Mouse (Mus musculus) macrophage (primary cell): ENCODE measurements at regions not wholly inside any gene's neighbourhood (a gene's known extent, or its start where the extent isn't known, plus 50 kb on each side); places are given as distances from the start of the nearest gene placed in this dataset.

Experiments
- H3K27ac ChIP-seq: fragments of 350-480 bp; formaldehyde crosslinking; 2 replicates; pipeline ENCODE4 v1.9.0; 2021
- H3K36me3 ChIP-seq: fragments of 350-480 bp; formaldehyde crosslinking; 2 replicates; pipeline ENCODE4 v1.9.0; 2021; ENCODE audit errors: inconsistent target
- H3K4me3 ChIP-seq: fragments of 350-480 bp; formaldehyde crosslinking; 2 replicates; pipeline ENCODE4 v1.9.0; 2021; ENCODE audit errors: inconsistent target
- H3K79me2 ChIP-seq: fragments of 350-480 bp; formaldehyde crosslinking; 2 replicates; pipeline ENCODE4 v1.9.0; 2021; ENCODE audit errors: inconsistent target
- WGBS: methylation state at CpG from one replicate; pipeline ENCODE4 v1.1.7; 2026; ENCODE audit warnings: inconsistent platforms; ENCODE audit not compliant: missing documents; 5-methylcytosine and 5-hydroxymethylcytosine counted together

DNA sequence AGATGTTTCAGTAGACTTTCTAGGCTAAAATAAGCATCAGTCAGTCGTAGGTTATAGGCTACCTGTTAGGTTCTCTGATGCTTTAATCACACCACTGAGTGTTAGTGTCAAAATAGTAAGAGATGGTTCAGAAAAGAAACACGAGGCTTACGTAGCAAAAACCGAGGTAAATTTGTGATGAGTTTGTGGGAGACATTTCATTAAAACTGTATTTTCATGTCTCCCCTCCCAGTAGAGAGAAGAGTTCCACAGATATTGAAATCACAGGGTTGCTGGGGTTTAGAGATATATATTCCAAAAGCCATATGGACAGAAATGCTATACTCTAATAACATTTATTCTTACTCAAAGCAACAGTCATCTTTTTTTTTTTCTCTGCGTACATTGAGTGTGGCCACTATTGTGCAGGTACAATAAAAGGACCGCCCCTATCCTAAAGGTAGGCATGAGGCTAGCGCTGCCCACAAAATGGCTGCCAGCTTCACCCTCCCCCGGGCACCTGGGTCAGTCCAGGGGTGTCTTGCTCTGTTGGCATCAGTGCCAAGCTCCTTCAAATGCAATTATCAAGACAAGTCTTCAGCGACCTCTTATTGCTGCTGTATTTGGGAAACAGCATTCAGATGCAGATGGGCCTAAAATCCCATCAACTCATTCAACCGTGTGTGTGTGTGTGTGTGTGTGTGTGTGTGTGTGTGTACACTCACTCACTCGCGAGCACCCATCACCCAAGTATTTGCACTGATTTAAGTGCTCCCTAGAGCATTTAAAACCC, 147.4 kb upstream of the Lef1 start:
- WGBS: 81% methylated on average over 9 of the region's 12 CpGs
- H3K36me3 ChIP-seq: no peaks in the 10 kb centered on the region
- H3K4me3 ChIP-seq: no peak overlapping the region
- no peaks in the 10 kb centered on the region for H3K79me2 ChIP-seq
- no peak overlapping the region for H3K27ac ChIP-seq

- 84% methylated on average over 14 of the region's 14 CpGs for WGBS
- H3K36me3 ChIP-seq: no peaks in the 10 kb centered on the region
- no peak overlapping the region for H3K27ac ChIP-seq
- no peak overlapping the region for H3K4me3 ChIP-seq
- no peaks in the 10 kb centered on the region for H3K79me2 ChIP-seq
Observed at GRCm38 (mm10) chr3:130962151-130962633, 148.1 kb upstream of the Lef1 start.

DNA sequence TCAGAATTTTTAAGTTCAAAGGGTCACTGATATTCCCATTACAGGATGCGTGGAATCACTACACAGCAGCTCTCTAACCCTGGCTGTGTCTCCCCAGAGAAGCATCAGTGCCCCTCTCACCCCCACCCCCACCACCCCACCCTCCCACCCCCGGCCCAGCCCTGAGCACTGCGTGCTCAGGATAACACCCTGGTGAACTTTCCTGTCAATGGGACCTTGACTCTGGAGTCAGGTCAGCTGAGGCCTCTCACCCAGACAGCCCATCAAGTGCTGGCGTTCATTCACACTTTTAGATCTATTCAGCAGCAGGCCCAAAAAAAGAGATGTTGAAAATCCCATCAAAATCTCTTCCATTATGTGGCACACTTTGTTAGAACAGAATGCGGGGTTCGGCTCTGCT, 148.6 kb upstream of the Lef1 start:
- 87% methylated on average over 5 of the region's 6 CpGs for WGBS

GRCm38 (mm10) chr3:130955958-130956357, 154.3 kb upstream of the Lef1 start:
- no peaks in the 10 kb centered on the region for H3K79me2 ChIP-seq
- 91% methylated on average over 4 of the region's 4 CpGs for WGBS
- no peaks in the 10 kb centered on the region for H3K36me3 ChIP-seq

More for the DNA sequence above, 148.6 kb upstream of the Lef1 start:
- Histone ChIP-seq H3K36me3 (no peaks in the 10 kb centered on the region), H3K79me2 (no peaks in the 10 kb centered on the region), H3K4me3 (no peak overlapping the region), H3K27ac (no peak overlapping the region)

DNA sequence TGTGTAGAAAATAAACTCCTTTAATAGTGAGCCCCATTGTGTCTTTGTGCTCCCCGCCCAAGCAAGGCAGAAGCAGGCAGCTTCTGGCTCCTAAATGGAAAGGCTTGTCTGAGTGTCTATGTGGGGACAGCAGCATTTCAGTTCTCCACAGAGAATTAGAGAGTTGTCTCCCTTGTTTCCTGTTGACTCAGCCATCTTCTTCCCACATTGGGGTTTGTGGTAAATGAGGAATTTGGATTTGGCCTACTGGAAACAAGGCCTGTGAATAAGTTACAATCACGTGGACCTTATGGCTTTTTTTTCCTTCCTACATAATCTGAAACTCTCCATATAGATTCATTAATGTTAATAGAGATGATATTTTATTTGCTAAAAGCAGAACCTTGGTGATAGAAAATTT, 158.9 kb upstream of the Lef1 start:
- WGBS: 77% methylated on average over 2 of the region's 2 CpGs
- H3K27ac ChIP-seq: no peak overlapping the region

More at GRCm38 (mm10) chr3:130955958-130956357, 154.3 kb upstream of the Lef1 start:
- Histone ChIP-seq H3K4me3 (no peak overlapping the region), H3K27ac (no peak overlapping the region)

DNA sequence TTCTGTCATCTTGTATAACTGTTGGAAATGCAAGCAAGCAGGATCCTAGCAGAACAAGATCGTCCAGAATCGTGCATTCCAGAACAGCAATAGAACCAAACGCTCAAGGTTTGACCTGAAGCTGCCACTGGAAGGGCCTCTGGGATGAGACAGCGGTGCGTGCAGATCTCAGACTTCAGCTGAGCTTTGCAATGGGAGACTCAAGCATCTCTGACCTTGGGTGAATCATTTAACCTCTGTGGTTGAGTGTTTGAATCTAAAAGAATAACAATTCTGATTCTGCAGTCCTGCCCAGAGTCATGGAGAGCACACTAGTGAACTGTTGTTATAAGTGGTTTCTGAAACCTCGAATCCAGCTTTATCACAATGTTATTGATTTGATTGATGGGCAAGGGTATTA, 159.4 kb upstream of the Lef1 start:
- Histone ChIP-seq H3K4me3 (no peak overlapping the region), H3K36me3 (no peaks in the 10 kb centered on the region), H3K79me2 (no peaks in the 10 kb centered on the region), H3K27ac (no peak overlapping the region)
- WGBS: 85% methylated on average over 6 of the region's 6 CpGs

More for the DNA sequence above, 158.9 kb upstream of the Lef1 start:
- H3K79me2 ChIP-seq: no peaks in the 10 kb centered on the region
- no peaks in the 10 kb centered on the region for H3K36me3 ChIP-seq
- H3K4me3 ChIP-seq: no peak overlapping the region

DNA sequence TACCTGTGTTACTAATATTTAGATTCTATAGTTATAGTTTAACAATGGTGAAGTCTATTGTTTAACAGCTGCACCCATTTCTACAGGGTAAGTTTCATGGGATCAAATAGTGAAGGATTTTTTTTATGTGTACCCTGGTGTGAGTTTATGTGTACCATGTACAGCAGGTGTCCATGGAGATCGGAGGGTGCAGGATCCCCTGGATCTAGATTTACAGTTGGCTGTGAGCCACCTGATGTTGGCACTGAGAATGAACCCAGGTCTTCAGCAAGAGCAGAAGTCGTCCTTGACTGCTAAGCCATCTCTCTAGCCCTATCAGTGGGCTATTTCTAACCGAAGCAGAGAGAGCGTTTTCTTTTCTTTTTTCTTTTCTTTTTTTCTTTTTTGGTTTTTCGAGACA, 162.4 kb upstream of the Lef1 start:
- H3K36me3 ChIP-seq: no peaks in the 10 kb centered on the region
- no peak overlapping the region for H3K4me3 ChIP-seq
- no peaks in the 10 kb centered on the region for H3K79me2 ChIP-seq
- H3K27ac ChIP-seq: no peak overlapping the region
- 81% methylated on average over 4 of the region's 5 CpGs for WGBS

GRCm38 (mm10) chr3:130947277-130947606, 163.0 kb upstream of the Lef1 start:
- no peak overlapping the region for H3K27ac ChIP-seq
- no peak overlapping the region for H3K4me3 ChIP-seq
- H3K36me3 ChIP-seq: no peaks in the 10 kb centered on the region
- no peaks in the 10 kb centered on the region for H3K79me2 ChIP-seq
- WGBS: 14% methylated on average over 4 of the region's 4 CpGs

DNA sequence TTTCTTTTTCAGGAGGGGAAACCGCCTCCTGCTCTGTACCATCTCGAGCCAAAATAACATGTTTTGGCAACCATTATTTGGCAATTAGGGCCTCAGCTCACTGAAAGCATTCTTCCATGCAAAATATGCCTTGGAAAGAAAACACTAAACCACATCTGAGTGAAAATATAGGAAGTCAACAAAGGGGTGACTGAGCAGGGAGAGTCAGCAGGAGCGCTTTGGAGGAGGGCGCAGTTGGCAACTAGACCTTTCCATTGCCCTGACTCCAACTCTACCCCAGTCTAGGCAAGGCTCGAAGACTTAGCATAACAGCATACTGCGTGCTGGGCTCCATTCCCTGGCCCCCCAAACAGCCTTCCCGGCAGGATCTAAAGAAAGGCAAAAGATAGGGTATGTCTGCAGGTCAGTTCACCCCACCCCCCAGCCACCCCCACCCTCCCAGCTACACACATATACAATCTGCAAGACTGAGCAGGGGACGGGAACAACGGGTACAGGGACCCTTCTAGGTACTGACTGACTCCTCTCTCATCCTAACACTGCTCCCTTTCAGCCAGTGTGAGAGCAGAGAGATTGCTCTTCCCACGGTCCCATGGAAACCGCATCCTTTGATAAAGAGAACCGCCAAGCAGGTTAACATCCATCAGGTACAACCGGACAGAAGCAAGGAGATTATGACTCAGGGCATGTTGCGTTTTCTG, 163.5 kb upstream of the Lef1 start:
- Histone ChIP-seq H3K4me3 (no peak overlapping the region), H3K79me2 (no peaks in the 10 kb centered on the region), H3K27ac (no peak overlapping the region), H3K36me3 (no peaks in the 10 kb centered on the region)
- 83% methylated on average over 14 of the region's 14 CpGs for WGBS

DNA sequence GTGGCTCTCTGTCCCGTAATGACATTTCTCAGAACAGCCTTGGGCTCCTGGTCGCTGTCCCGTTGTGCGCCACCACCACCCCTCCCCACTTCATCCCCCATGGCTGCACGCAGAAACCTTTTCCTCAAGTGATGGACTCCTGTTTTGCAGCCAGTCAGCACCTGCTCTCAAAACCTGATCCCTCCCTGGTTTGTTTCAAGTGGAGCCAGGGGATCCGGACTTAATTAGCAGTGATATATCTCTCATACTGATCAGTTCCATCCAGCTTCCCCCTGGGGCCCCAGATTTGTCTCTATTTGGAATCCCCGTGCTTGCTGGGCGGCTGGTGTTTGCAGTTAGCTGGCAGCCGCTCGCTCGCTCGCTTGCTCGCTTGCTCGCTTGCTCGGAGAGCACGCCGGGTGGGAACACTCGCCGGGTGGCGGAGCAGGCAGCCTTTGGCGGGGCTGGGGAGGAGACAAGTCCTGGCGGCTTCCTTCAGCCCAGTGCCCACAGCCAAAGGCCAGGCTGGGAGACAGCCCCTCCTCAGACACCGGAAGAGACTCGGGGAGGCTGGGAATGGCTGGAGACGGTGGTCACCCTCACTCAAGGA, 164.3 kb upstream of the Lef1 start:
- Histone ChIP-seq H3K4me3 (no peak overlapping the region), H3K27ac (no peak overlapping the region)
- WGBS: 4% methylated on average over 25 of the region's 25 CpGs

GRCm38 (mm10) chr3:130945396-130945795, 164.9 kb upstream of the Lef1 start:
- no peaks in the 10 kb centered on the region for H3K79me2 ChIP-seq
- H3K27ac ChIP-seq: no peak overlapping the region
- H3K36me3 ChIP-seq: no peaks in the 10 kb centered on the region
- WGBS: 40% methylated on average over 7 of the region's 7 CpGs
- H3K4me3 ChIP-seq: no peak overlapping the region

More for the DNA sequence above, 164.3 kb upstream of the Lef1 start:
- Histone ChIP-seq H3K36me3 (no peaks in the 10 kb centered on the region), H3K79me2 (no peaks in the 10 kb centered on the region)

GRCm38 (mm10) chr3:130944241-130944640, 166.0 kb upstream of the Lef1 start:
- no peaks in the 10 kb centered on the region for H3K36me3 ChIP-seq
- no peaks in the 10 kb centered on the region for H3K79me2 ChIP-seq
- WGBS: 87% methylated on average over 6 of the region's 6 CpGs
- no peak overlapping the region for H3K27ac ChIP-seq
- H3K4me3 ChIP-seq: no peak overlapping the region

- Histone ChIP-seq H3K36me3 (no peaks in the 10 kb centered on the region), H3K4me3 (no peak overlapping the region), H3K27ac (no peak overlapping the region), H3K79me2 (no peaks in the 10 kb centered on the region)
- WGBS: 91% methylated on average over 8 of the region's 8 CpGs
Observed at GRCm38 (mm10) chr3:130942947-130943630, 167.2 kb upstream of the Lef1 start.

DNA sequence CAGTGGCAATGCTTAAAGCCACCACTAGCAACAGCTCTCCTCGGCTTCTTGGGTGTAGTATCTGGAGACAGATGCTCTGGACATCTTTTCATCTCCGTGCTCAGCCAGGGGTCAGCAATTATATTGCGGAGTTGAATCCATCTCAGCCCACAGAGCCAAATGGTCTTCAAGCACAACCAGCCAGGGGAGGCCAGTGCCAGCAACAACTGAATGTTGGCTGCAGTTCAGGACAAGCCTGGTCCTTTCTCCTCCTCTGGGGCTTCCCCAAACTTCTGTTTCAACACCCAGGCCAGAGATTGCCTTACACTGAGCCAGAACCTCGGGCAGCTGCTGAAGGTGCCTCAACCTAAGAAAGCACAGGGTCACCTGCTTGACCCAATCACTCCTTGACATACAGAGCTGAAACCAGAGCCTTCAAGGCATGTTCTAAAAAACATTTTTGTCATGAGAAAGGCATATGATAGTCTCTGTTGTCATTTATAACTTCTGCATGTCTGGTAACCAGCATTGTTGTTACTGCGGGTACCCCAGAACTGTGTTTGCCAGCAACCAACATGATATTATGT, 169.9 kb upstream of the Lef1 start:
- H3K4me3 ChIP-seq: no peak overlapping the region
- no peak overlapping the region for H3K27ac ChIP-seq
- H3K79me2 ChIP-seq: no peaks in the 10 kb centered on the region
- 85% methylated on average over 5 of the region's 5 CpGs for WGBS
- no peaks in the 10 kb centered on the region for H3K36me3 ChIP-seq
